Mouse (Mus musculus) spleen, adult 2 months (tissue): ENCODE measurements around the gene Fv1.

Source experiments
- CTCF ChIP-seq: fragments of 200-500 bp; IDR thresholded peaks from 2 replicates; pipeline ENCODE4 v1.5.1; 2011; ENCODE audit warnings: mild to moderate bottlenecking, inconsistent platforms; ENCODE audit not compliant: insufficient read depth, insufficient read length, insufficient replicate concordance; ENCODE audit errors: extremely low read depth
- POLR2A ChIP-seq: fragments of 200-500 bp; IDR thresholded peaks from 2 replicates; pipeline ENCODE4 v1.6.1; 2011; ENCODE audit warnings: low read depth, low read length, inconsistent platforms

DNA sequence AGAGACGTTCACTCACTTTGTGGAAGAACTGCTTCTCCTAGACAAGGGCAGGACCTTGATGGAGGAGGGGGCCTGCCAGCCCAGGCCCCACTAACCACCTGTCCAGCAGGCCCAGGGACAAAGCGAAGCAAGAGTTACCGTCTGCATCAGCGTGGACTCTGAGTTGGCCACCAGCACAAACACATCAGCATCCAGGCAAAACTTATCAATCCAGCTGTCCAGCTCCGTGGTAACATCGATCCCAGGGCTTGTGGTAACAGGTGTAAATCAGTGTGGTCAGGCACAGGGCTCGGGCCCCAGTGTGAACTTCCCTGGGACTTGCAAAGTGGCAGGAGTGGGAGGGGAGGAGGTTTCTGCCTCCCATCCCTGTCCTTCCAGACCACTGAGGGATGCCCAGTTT lies 18.5 kb downstream of the Fv1 start:
- TF ChIP-seq POLR2A, result no peak
- no peak for TF ChIP-seq CTCF
